Mouse (Mus musculus): Measurements from ENCODE around the gene Mdm2. TPM values are rescaled to one million over a fixed set of nuclear protein-coding genes. Genes with fewer than 3 reads are reported as not detected.

Mdm2 gene
- total and polyA plus RNA-seq, 3 experiments, result 79.8 to 136 (median 112) TPM

DNA sequence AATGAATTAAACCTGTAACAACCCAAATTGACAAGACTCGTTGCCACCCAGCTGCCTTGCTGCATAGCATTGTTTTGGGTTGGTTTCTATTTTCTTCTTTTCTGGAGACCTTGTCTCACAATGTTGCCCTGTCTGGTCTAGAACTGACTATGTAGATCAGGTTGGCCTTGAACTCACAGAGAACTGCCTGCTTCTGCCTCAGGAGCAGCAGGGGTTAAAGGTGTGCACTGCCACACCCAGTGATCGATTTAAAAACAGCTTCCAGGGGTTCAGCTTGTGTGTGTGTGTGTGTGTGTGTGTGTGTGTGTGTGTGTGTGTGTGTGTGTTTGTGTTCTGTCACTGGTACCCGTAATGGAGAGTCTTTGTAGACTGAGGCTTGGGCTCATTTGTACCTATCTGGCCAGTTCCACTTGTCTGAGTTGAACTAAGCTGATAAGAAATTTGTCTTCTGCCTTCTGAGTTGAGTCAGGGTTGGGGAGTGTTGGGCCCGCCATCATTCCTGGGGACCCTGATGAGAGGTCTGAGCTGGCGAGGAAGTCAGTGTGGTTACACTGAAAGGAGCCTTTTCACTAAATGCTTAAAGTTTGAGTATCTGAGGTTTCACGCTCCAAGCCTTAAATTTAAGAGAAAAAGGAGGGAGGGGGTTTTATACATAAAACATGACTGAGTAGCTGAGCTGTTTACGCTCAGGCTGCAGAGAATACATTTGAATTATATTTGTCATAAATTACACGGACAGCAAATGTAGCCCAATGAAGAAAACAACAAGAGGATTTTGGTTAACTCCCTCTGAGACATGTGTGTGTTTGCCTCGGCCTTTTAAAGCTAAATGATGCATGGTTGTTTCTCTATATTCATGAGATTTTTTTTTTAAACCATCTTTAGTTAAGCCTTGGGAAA lies 44.9 kb downstream of the Mdm2 start:
- DNase-seq (ENCODE audit: extremely low read depth), result no peak
- H3K79me2 ChIP-seq (replicated peaks; ENCODE audit: control insufficient read depth, extremely low read depth, insufficient read depth, poor library complexity, severe bottlenecking), result no peaks in the 10 kb centered on the region
- no peaks in the 10 kb centered on the region for H3K9me3 ChIP-seq (replicated peaks; ENCODE audit: low read length)
- no peak overlapping the region for H3K27ac ChIP-seq (ENCODE audit: insufficient read depth, low read depth)
- H3K4me2 ChIP-seq (ENCODE audit: insufficient read depth, low read depth, poor library complexity, severe bottlenecking), result no peak overlapping the region
- no peak overlapping the region for H3K9ac ChIP-seq (ENCODE audit: insufficient read depth, low read depth)
- peaks cover 0 to 5% of the 10 kb centered on the region in 2 experiments; a peak in 1 of 4 replicates for H3K4me1 ChIP-seq (ENCODE audit: control insufficient read depth in 1 of 2, insufficient read depth in 2 of 2)
- no peaks in the 10 kb centered on the region for H3K27me3 ChIP-seq (replicated peaks)
- no peak for TF ChIP-seq ZC3H11A (IDR thresholded peaks at IDR 0.05; ENCODE audit: low read depth, low read length)
- no peak for TF ChIP-seq BHLHE40 (IDR thresholded peaks at IDR 0.05; ENCODE audit: low read depth, low read length)
- no peak for TF ChIP-seq MEF2A (IDR thresholded peaks at IDR 0.05; ENCODE audit: borderline replicate concordance, low read depth, low read length)
- TF ChIP-seq ZMIZ1 (IDR thresholded peaks at IDR 0.05; ENCODE audit: low read depth, low read length), result no peak
- TF ChIP-seq MXI1 (IDR thresholded peaks at IDR 0.05; ENCODE audit: low read depth, low read length), result no peak
- no peak for TF ChIP-seq RAD21 (IDR thresholded peaks at IDR 0.05; ENCODE audit: low read depth, low read length)
- no peak for TF ChIP-seq JUN (IDR thresholded peaks at IDR 0.05; ENCODE audit: insufficient read depth, low read depth, low read length)
- no peak for TF ChIP-seq EP300 (IDR thresholded peaks at IDR 0.05; ENCODE audit: low read length)
- no peak for TF ChIP-seq ELF1 (IDR thresholded peaks at IDR 0.05; ENCODE audit: low read depth, low read length)
- TF ChIP-seq CTCF (conservative IDR thresholded peaks at IDR 0.05 in 1 of 2, IDR thresholded peaks at IDR 0.05 in 1 of 2; ENCODE audit: low read depth in 2 of 2, low read length in 2 of 2), result no peak
- no peak for TF ChIP-seq IRF4 (IDR thresholded peaks at IDR 0.05; ENCODE audit: low read depth, low read length)
- no peak for TF ChIP-seq PAX5 (IDR thresholded peaks at IDR 0.05; ENCODE audit: low read length)
- no peak for TF ChIP-seq TBP (conservative IDR thresholded peaks at IDR 0.05; ENCODE audit: low read depth, low read length)
- no peak for TF ChIP-seq ZNF384 (IDR thresholded peaks at IDR 0.05; ENCODE audit: low read depth, low read length)
- no peak for TF ChIP-seq ZKSCAN1 (IDR thresholded peaks at IDR 0.05; ENCODE audit: borderline replicate concordance, low read depth, low read length)
- no peak for TF ChIP-seq POLR2A (IDR thresholded peaks at IDR 0.05; ENCODE audit: low read depth, low read length)
- no peak for TF ChIP-seq MAFK (IDR thresholded peaks at IDR 0.05; ENCODE audit: insufficient replicate concordance, low read length)
- TF ChIP-seq E2F4 (IDR thresholded peaks at IDR 0.05; ENCODE audit: insufficient replicate concordance, low read depth, low read length), result no peak
- no peak for TF ChIP-seq TCF12 (IDR thresholded peaks at IDR 0.05; ENCODE audit: low read depth, low read length)
- in situ Hi-C loops (cut with MboI; ENCODE audit: low pct_ligation_motif_present, low pct_unique_long_range_greater_than_20kb, low sequenced_read_pairs), result no loop called here
- H3K36me3 ChIP-seq (replicated peaks in 1 of 2; ENCODE audit: control insufficient read depth in 1 of 2, insufficient read depth in 1 of 2, low read length in 1 of 2), result no peaks in the 10 kb centered on the region
- H3K4me3 ChIP-seq (replicated peaks in 1 of 3; ENCODE audit: low read depth in 2 of 3, low read length in 2 of 3, poor library complexity in 1 of 3), result no peak overlapping the region
- dilution Hi-C loops (cut with MboI; ENCODE audit: extremely low pct_ligation_motif_present, extremely low pct_unique_long_range_greater_than_20kb, low sequenced_read_pairs), result no loop called here

DNA sequence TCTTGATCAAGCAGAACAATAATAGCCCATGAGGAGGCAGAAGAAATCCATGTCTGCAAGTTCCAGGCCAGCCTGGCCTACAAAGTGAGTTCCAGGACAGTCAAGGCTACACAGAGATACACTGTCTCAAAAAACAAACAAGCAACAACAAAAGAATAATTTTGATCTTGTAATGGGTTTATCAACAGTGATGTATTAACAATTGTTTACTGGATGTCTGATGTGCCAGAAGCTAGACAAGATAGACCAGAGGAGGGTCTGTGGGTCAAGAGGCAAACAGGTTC lies 45.7 kb downstream of the Mdm2 start:
- Histone ChIP-seq H3K9ac (ENCODE audit: insufficient read depth, low read depth) (no peak overlapping the region), H3K4me1 (ENCODE audit: control insufficient read depth in 1 of 2, insufficient read depth in 2 of 2) (peaks cover under 1 to 5% of the 10 kb centered on the region in 2 experiments; a peak in 2 of 4 replicates), H3K27me3 (replicated peaks) (no peaks in the 10 kb centered on the region), H3K9me3 (replicated peaks; ENCODE audit: low read length) (no peaks in the 10 kb centered on the region), H3K79me2 (replicated peaks; ENCODE audit: control insufficient read depth, extremely low read depth, insufficient read depth, poor library complexity, severe bottlenecking) (no peaks in the 10 kb centered on the region), H3K27ac (ENCODE audit: insufficient read depth, low read depth) (no peak overlapping the region), H3K4me3 (replicated peaks in 1 of 3; ENCODE audit: low read depth in 2 of 3, low read length in 2 of 3, poor library complexity in 1 of 3) (no peak overlapping the region), H3K36me3 (replicated peaks in 1 of 2; ENCODE audit: control insufficient read depth in 1 of 2, insufficient read depth in 1 of 2, low read length in 1 of 2) (no peaks in the 10 kb centered on the region), H3K4me2 (ENCODE audit: insufficient read depth, low read depth, poor library complexity, severe bottlenecking) (no peak overlapping the region)
- in situ Hi-C loops (cut with MboI; ENCODE audit: low pct_ligation_motif_present, low pct_unique_long_range_greater_than_20kb, low sequenced_read_pairs) (no loop called here), dilution Hi-C loops (cut with MboI; ENCODE audit: extremely low pct_ligation_motif_present, extremely low pct_unique_long_range_greater_than_20kb, low sequenced_read_pairs) (no loop called here)
- DNase-seq (ENCODE audit: extremely low read depth), result no peak
- no peak for TF ChIP-seq SMC3 (IDR thresholded peaks at IDR 0.05; ENCODE audit: low read depth, low read length)
- no peak for TF ChIP-seq RAD21 (IDR thresholded peaks at IDR 0.05; ENCODE audit: low read depth, low read length)
- TF ChIP-seq CHD2 (IDR thresholded peaks at IDR 0.05; ENCODE audit: low read length), result no peak
- no peak for TF ChIP-seq PAX5 (IDR thresholded peaks at IDR 0.05; ENCODE audit: low read length)
- TF ChIP-seq BHLHE40 (IDR thresholded peaks at IDR 0.05; ENCODE audit: low read depth, low read length), result no peak
- TF ChIP-seq ETS1 (conservative IDR thresholded peaks at IDR 0.05; ENCODE audit: low read depth, low read length), result no peak
- no peak for TF ChIP-seq ZNF384 (IDR thresholded peaks at IDR 0.05; ENCODE audit: low read depth, low read length)
- no peak for TF ChIP-seq USF2 (conservative IDR thresholded peaks at IDR 0.05; ENCODE audit: low read depth, low read length)
- no peak for TF ChIP-seq GABPA (IDR thresholded peaks at IDR 0.05; ENCODE audit: insufficient replicate concordance, low read depth, low read length)
